Mouse (Mus musculus) G1E (cell line): ENCODE measurements around the gene Agpat3. TPM values are rescaled to one million over a fixed set of nuclear protein-coding genes. Genes with fewer than 3 reads are reported as not detected.

ENCODE experiments used
- ATAC-seq: 2 replicates; pipeline ENCODE4 v1.8.0; 2016; ENCODE audit warnings: mild to moderate bottlenecking; ENCODE audit not compliant: insufficient number of reproducible peaks, poor library complexity, low FRiP score, severe bottlenecking; ENCODE audit errors: extremely low read depth
- DNase-seq: peaks from one replicate; pipeline ENCODE4 v3.0.0; 2012; ENCODE audit warnings: low spot score
- H3K27me3 ChIP-seq: 2 replicates; pipeline ENCODE4 v1.6.1; 2012; ENCODE audit warnings: mild to moderate bottlenecking, low read length, inconsistent platforms; ENCODE audit not compliant: insufficient read depth
- H3K36me3 ChIP-seq: replicated peaks from 2 replicates; pipeline ENCODE3; 2012; ENCODE audit warnings: mild to moderate bottlenecking, inconsistent platforms
- H3K4me1 ChIP-seq: 2 replicates; pipeline ENCODE4 v1.6.1; 2012; ENCODE audit warnings: low read depth, low read length, inconsistent platforms, mixed read lengths; ENCODE audit not compliant: insufficient read depth
- H3K4me3 ChIP-seq: 2 replicates; pipeline ENCODE4 v1.5.1; 2012; ENCODE audit warnings: low read depth, mild to moderate bottlenecking, inconsistent platforms, low read length, moderate library complexity, mixed read lengths
- H3K9me3 ChIP-seq: replicated peaks from 2 replicates; pipeline ENCODE4 v1.6.1; 2012; ENCODE audit warnings: inconsistent platforms
- CTCF ChIP-seq: IDR thresholded peaks from 2 replicates; pipeline ENCODE4 v1.5.1; 2012; ENCODE audit warnings: low read depth, low read length, inconsistent platforms, mixed read lengths
- GATA1 ChIP-seq: IDR thresholded peaks from 2 replicates; pipeline ENCODE4 v1.6.1; 2012; ENCODE audit warnings: borderline replicate concordance, low read length, inconsistent platforms, mixed read lengths
- GATA2 ChIP-seq: IDR thresholded peaks from 2 replicates; pipeline ENCODE4 v1.6.1; 2012; ENCODE audit warnings: low read depth, low read length, inconsistent platforms, borderline replicate concordance
- POLR2AphosphoS5 ChIP-seq: IDR thresholded peaks from 2 replicates; pipeline ENCODE4 v1.6.1; 2012; ENCODE audit warnings: low read depth, low read length, inconsistent platforms; ENCODE audit not compliant: insufficient replicate concordance
- TAL1 ChIP-seq: conservative IDR thresholded peaks from 2 replicates; pipeline ENCODE4 v1.6.1; 2012; ENCODE audit warnings: low read depth, low read length, inconsistent platforms, mixed read lengths
- polyA plus RNA-seq: library from polyadenylated mRNA; stranded (reverse); fragments of >175 nt; gene quantifications from 2 replicates; pipeline ENCODE4 v1.2.3, GENCODE M21; 2012
- total RNA-seq, 2 experiments: library from RNA; stranded (forward) in 1 of 2; stranded (reverse) in 1 of 2; fragments of 200-1000 nt in 1 of 2; fragments of >200 nt in 1 of 2; fragmentation: Nextera tagmentation in 1 of 2; gene quantifications; 2 replicates each; pipeline ENCODE4 v1.2.3; 2014 to 2017

The Agpat3 gene
- total and polyA plus RNA-seq, 3 experiments: 2.3 to 2.9 (median 2.3) TPM

DNA sequence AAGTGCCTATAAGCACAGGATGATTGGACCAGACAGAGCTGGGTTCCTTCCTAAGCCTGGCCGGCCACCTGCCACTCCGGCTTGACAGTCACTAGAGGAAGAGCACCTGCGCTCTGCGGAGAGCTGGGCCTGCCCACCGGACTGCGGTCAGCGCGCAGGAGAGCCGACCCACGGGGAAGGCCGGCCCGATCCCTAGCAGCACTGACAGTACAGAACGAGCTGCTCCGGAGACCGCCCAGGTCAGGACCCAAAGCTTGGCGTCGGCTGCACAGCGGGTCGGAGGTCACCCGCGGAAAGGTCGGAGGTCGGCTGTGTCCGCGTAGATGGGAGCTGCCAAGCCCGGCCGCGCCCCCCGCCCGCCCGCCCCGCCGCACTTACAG lies 108.2 kb downstream of the Agpat3 start:
- Histone ChIP-seq H3K4me3 (peak overlapping the region; percentile 94), H3K36me3 (peaks cover 29% of the 10 kb centered on the region), H3K27me3 (no peaks in the 10 kb centered on the region), H3K4me1 (peaks cover 52% of the 10 kb centered on the region), H3K9me3 (no peaks in the 10 kb centered on the region)
- no peak for DNase-seq
- no peak for TF ChIP-seq TAL1
- TF ChIP-seq POLR2AphosphoS5: no peak
- TF ChIP-seq GATA1: no peak
- no peak for TF ChIP-seq CTCF
- TF ChIP-seq GATA2: no peak
- no peak for ATAC-seq

DNA sequence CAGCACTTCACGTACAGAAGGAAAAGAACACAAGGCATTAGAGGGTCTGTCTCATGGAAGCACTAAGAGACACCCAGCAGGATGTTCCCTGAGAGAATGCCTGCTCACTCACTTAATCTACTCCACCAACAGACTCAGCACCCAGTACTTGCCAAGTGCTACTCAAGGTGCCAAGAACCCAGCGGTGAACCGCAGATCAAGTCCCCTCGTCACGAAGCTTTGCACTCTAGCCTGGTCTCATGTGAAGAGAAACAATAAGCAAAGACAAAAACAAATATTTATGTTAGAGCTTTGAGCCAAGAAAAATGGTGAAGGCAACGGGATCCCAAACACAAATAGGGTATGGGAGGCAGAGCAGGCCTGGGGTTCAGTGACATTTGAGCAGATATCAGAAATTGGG lies 113.4 kb downstream of the Agpat3 start:
- no peak for TF ChIP-seq POLR2AphosphoS5
- no peak for TF ChIP-seq TAL1
- TF ChIP-seq GATA2: no peak
- no peak for TF ChIP-seq GATA1
- no peak for TF ChIP-seq CTCF
- DNase-seq: no peak
- ATAC-seq: no peak
- H3K27me3 ChIP-seq: no peaks in the 10 kb centered on the region
- H3K9me3 ChIP-seq: no peaks in the 10 kb centered on the region
- H3K4me3 ChIP-seq: no peak overlapping the region
- peaks cover 72% of the 10 kb centered on the region for H3K36me3 ChIP-seq
- H3K4me1 ChIP-seq: peaks cover 54% of the 10 kb centered on the region

DNA sequence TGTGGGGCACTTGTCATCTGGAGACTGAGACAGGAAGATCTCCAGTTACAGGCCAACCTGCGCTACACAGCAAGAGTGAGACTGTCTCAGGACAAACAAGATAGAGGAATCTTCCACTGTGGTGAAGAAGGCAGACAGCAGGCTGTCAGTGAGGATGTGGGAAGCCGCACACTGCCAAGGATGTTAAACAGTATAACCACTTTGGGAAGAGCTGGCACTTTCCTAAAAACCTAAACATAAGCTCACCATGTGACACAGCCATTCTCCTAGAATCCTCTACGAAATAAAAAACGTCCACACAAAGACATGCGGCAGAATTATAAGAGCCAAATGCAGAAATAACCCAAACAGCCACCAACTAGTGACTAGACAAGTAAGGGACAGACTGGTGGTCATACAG lies 114.0 kb downstream of the Agpat3 start:
- DNase-seq: no peak
- TF ChIP-seq GATA1 (no peak), GATA2 (no peak), POLR2AphosphoS5 (no peak), TAL1 (no peak), CTCF (no peak)
- ATAC-seq: no peak
- Histone ChIP-seq H3K27me3 (no peaks in the 10 kb centered on the region), H3K4me3 (no peak overlapping the region), H3K36me3 (peaks cover 79% of the 10 kb centered on the region), H3K4me1 (peaks cover 53% of the 10 kb centered on the region), H3K9me3 (no peaks in the 10 kb centered on the region)

DNA sequence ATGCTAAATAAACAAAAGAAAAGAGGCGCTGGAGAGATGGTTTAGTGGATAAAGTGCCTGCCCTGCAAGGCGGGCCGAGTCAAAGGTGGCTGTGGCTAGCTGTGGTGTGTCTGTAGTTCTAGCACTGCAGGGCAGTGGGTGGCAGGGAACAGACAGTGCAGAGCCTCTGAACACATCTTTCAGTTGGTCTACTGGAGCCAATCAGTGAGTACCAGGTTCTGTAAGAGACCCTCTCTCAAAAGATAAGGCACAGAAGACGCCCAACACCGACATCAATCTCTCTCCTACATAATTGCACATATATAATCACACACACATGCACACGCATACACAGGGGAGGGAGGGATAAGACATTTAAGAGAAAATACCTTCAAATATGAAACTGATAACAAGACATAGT lies 114.5 kb downstream of the Agpat3 start:
- H3K4me3 ChIP-seq: no peak overlapping the region
- DNase-seq (no peak), ATAC-seq (no peak)
- no peaks in the 10 kb centered on the region for H3K27me3 ChIP-seq
- peaks cover 51% of the 10 kb centered on the region for H3K4me1 ChIP-seq
- no peaks in the 10 kb centered on the region for H3K9me3 ChIP-seq
- TF ChIP-seq POLR2AphosphoS5 (no peak), TAL1 (no peak), GATA1 (no peak), CTCF (no peak), GATA2 (no peak)
- peaks cover 79% of the 10 kb centered on the region for H3K36me3 ChIP-seq

DNA sequence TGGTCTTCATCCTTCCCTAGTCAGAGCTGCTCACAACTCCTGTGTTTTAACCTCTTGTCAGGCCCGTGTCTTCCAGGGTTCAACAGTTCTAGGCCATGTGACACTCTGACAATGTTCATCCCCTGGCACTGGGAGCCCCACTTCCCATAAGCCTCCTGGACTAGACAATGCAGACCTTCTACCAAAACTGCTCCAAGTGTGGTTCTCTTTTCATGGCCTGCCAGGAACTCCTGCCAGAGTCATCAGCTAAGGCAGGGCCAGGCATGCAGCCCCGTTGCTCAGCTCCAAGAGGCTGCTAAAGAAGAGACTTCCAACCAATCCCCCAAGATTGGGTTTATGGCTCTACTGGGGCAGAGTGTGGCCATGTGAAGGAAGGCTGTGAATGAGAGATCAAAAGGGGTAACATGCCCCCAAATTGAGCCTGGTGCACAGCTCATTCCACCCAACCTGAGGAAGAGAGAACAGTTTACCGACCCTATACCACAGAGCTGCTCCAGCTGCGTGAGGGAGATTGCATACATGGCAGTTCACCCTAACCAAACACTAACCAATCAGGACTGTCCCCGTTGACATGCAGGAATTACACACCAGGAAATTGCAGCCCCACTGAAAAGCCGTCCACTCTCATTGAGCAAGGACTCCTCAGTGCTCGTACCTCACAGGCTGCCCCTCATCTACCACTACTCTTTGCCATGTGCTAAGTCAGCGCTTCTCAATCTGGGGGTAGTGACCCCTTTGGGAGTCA lies 115.2 kb downstream of the Agpat3 start:
- peaks cover 82% of the 10 kb centered on the region for H3K36me3 ChIP-seq
- peak; percentile 18 for DNase-seq
- no peak overlapping the region for H3K4me3 ChIP-seq
- peaks cover 52% of the 10 kb centered on the region for H3K4me1 ChIP-seq
- no peak for ATAC-seq
- no peak for TF ChIP-seq POLR2AphosphoS5
- TF ChIP-seq GATA2: no peak
- TF ChIP-seq GATA1: no peak
- TF ChIP-seq CTCF: no peak
- no peak for TF ChIP-seq TAL1
- no peaks in the 10 kb centered on the region for H3K27me3 ChIP-seq
- H3K9me3 ChIP-seq: no peaks in the 10 kb centered on the region

DNA sequence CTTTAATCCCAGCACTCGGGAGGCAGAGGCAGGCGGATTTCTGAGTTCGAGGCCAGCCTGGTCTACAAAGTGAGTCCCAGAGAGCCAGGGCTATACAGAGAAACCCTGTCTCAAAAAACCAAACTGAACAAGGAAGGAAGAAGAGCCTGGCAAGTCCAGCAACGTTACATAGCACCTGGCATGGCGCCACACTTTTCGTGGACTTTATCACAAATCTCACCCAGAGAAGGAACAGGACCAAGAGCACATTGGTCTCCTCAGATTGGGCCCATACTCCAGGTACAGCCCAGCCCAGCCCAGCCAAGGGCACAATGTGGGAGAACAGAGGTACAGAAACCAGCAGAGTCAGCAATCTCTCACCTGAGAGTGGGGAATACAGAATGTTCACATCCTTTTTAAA lies 118.5 kb downstream of the Agpat3 start:
- no peak for DNase-seq
- no peak for TF ChIP-seq GATA1
- TF ChIP-seq TAL1: no peak
- TF ChIP-seq CTCF: no peak
- no peak for TF ChIP-seq GATA2
- TF ChIP-seq POLR2AphosphoS5: no peak
- Histone ChIP-seq H3K4me1 (peaks cover 41% of the 10 kb centered on the region), H3K9me3 (no peaks in the 10 kb centered on the region), H3K27me3 (no peaks in the 10 kb centered on the region), H3K36me3 (peaks cover 90% of the 10 kb centered on the region), H3K4me3 (no peak overlapping the region)
- no peak for ATAC-seq
